Mouse (Mus musculus): ENCODE measurements around the gene Unc13a. TPM values are rescaled to one million over a fixed set of nuclear protein-coding genes. Genes with fewer than 3 reads are reported as not detected.

The Unc13a gene
- polyA plus RNA-seq, 1 experiment from 2014 or later: 0.49 TPM

DNA sequence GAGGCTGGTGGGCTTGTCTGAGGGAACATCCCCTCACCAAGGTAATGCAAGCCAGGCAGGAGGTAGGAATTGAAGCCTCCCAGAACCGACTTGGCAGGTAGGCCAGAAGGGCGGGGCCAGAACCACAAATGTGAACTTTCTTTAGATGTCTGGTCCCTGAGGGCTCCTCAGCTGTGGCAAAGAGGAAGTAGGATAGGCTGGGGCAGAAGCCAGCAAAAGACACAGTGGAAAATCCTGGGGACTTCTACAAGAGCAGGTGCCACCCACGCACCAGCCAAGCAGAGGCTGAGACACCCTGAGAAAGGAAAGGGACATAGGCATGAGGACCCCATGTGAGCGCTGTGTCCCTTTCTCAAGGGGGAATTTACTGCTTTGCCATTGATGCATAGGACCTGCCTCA is 74.8 kb downstream of the Unc13a start:
- Histone ChIP-seq H3K4me2 (no peak overlapping the region), H3K4me1 (replicated peaks) (peaks cover 25% of the 10 kb centered on the region)

DNA sequence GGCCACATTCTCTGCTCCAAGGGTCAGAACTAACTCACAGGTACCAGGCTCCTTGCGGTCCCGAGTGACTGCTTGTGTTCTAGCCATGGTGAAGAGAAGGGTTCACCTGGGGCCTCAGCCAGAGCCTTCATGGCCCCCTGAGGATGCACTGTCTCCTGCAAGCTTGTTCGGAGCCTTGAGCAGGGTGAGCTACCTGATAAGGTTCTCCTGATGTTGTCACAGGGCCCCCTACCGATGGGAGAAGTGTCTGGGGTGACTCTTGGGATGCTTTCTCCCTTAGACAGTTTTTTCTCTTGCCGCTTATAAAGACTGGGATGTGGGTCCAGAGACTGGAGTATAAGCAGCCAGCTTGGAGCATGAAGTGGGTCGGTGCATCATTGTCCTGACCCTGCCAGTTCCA is 75.2 kb downstream of the Unc13a start:
- H3K4me1 ChIP-seq (replicated peaks): peaks cover 25% of the 10 kb centered on the region
- H3K36me3 ChIP-seq: 0 out of 2 replicates have a peak, but pooled peaks cover 5% of the 10 kb centered on the region
- H3K9ac ChIP-seq: no peak overlapping the region
- H3K4me2 ChIP-seq: no peak overlapping the region
- H3K4me3 ChIP-seq: no peak overlapping the region
- peaks cover 15% of the 10 kb centered on the region for H3K27me3 ChIP-seq
- no peaks in the 10 kb centered on the region for H3K9me3 ChIP-seq (replicated peaks)
- 57% methylated on average over 6 of the region's 6 CpGs for WGBS
- no peak overlapping the region for H3K27ac ChIP-seq
- no peak for ATAC-seq (replicated peaks; ENCODE audit: insufficient number of reproducible peaks, insufficient read depth, low FRiP score, low read depth)

More for the DNA sequence above, 74.8 kb downstream of the Unc13a start:
- Histone ChIP-seq H3K4me3 (no peak overlapping the region), H3K9ac (no peak overlapping the region), H3K27me3 (peaks cover 19% of the 10 kb centered on the region), H3K36me3 (0 out of 2 replicates have a peak, but pooled peaks cover 5% of the 10 kb centered on the region), H3K9me3 (replicated peaks) (no peaks in the 10 kb centered on the region), H3K27ac (no peak overlapping the region)
- ATAC-seq (replicated peaks; ENCODE audit: insufficient number of reproducible peaks, insufficient read depth, low FRiP score, low read depth): no peak
- 69% methylated on average over 4 of the region's 4 CpGs for WGBS

GRCm38 (mm10) chr8:71595862-71596261 is 75.7 kb downstream of the Unc13a start:
- Histone ChIP-seq H3K9ac (0 out of 2 replicates have a peak overlapping the region, but pooled peaks have one; percentile 8), H3K4me1 (replicated peaks) (peaks cover 29% of the 10 kb centered on the region), H3K36me3 (0 out of 2 replicates have a peak, but pooled peaks cover 5% of the 10 kb centered on the region), H3K27me3 (peaks cover 10% of the 10 kb centered on the region), H3K27ac (no peak overlapping the region), H3K4me2 (no peak overlapping the region), H3K4me3 (no peak overlapping the region), H3K9me3 (replicated peaks) (no peaks in the 10 kb centered on the region)
- no peak for ATAC-seq (replicated peaks; ENCODE audit: insufficient number of reproducible peaks, insufficient read depth, low FRiP score, low read depth)
- 9% methylated on average over 27 of the region's 27 CpGs for WGBS

DNA sequence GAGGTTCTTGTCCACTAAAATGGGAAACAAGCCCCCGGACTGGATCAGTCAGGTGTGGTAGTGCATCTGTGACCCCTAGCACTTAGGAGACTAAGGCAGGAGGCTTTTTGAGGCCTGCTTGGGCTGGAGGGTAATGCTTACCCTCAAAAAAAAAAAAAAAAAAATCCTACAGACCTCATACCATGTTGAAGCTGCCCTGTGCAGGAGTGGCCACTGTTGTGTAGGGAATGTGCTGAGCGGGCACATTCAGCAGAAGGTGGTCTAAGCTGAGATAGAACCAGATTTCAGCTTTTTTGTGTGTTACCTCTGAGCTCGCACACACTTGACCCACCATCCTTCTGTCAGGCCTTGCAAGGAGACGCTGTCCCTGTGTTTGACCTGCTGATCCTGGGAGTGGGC is 77.2 kb downstream of the Unc13a start:
- Histone ChIP-seq H3K4me1 (replicated peaks) (peaks cover 32% of the 10 kb centered on the region), H3K9me3 (replicated peaks) (no peaks in the 10 kb centered on the region), H3K4me2 (no peak overlapping the region), H3K27ac (no peak overlapping the region), H3K27me3 (no peaks in the 10 kb centered on the region), H3K36me3 (no peaks in the 10 kb centered on the region), H3K4me3 (no peak overlapping the region), H3K9ac (no peak overlapping the region)
- no peak for ATAC-seq (replicated peaks; ENCODE audit: insufficient number of reproducible peaks, insufficient read depth, low FRiP score, low read depth)
- 93% methylated on average over 4 of the region's 4 CpGs for WGBS

- H3K36me3 ChIP-seq: no peaks in the 10 kb centered on the region
- ATAC-seq (replicated peaks; ENCODE audit: insufficient number of reproducible peaks, insufficient read depth, low FRiP score, low read depth): no peak
- H3K4me3 ChIP-seq: peak overlapping the region; percentile 82; the same call in 1 of the 2 replicates
- no peaks in the 10 kb centered on the region for H3K9me3 ChIP-seq (replicated peaks)
- peaks cover 32% of the 10 kb centered on the region for H3K4me1 ChIP-seq (replicated peaks)
- H3K4me2 ChIP-seq: peak overlapping the region; percentile 86; the same call in 1 of the 2 replicates
- H3K27me3 ChIP-seq: no peaks in the 10 kb centered on the region
- no peak overlapping the region for H3K27ac ChIP-seq
- 0 out of 2 replicates have a peak overlapping the region, but pooled peaks have one; percentile 96 for H3K9ac ChIP-seq
- WGBS: 88% methylated on average over 8 of the region's 8 CpGs
Observed at GRCm38 (mm10) chr8:71593556-71594323, 77.8 kb downstream of the Unc13a start.

GRCm38 (mm10) chr8:71592374-71593170 is 79.0 kb downstream of the Unc13a start:
- H3K36me3 ChIP-seq: no peaks in the 10 kb centered on the region
- ATAC-seq (replicated peaks; ENCODE audit: insufficient number of reproducible peaks, insufficient read depth, low FRiP score, low read depth): peak; percentile 71
- peak overlapping the region; percentile 82 for H3K4me3 ChIP-seq
- H3K27ac ChIP-seq: peak overlapping the region; percentile 99
- 4% methylated on average over 60 of the region's 60 CpGs for WGBS
- H3K9ac ChIP-seq: peak overlapping the region; percentile 96
- no peaks in the 10 kb centered on the region for H3K9me3 ChIP-seq (replicated peaks)
- H3K27me3 ChIP-seq: no peaks in the 10 kb centered on the region
- peak overlapping the region; percentile 86 for H3K4me2 ChIP-seq
- peaks cover 32% of the 10 kb centered on the region for H3K4me1 ChIP-seq (replicated peaks)

GRCm38 (mm10) chr8:71591471-71592373 is 79.8 kb downstream of the Unc13a start, which contains the start of gene Pgls:
Gene Pgls, plus strand, starts transcription at chr8:71592176.
- peak within 1 kb of the TSS; percentile 82 for H3K4me3 ChIP-seq
- WGBS: under 1% methylated on average over 71 of the region's 71 CpGs

GRCm38 (mm10) chr8:71591017-71591416 is 80.5 kb downstream of the Unc13a start:
- peak overlapping the region; percentile 82 for H3K4me3 ChIP-seq
- no peak for ATAC-seq (replicated peaks; ENCODE audit: insufficient number of reproducible peaks, insufficient read depth, low FRiP score, low read depth)
- no peaks in the 10 kb centered on the region for H3K9me3 ChIP-seq (replicated peaks)
- H3K27ac ChIP-seq: peak overlapping the region; percentile 99
- peak overlapping the region; percentile 86 for H3K4me2 ChIP-seq
- H3K27me3 ChIP-seq: no peaks in the 10 kb centered on the region
- H3K9ac ChIP-seq: peak overlapping the region; percentile 96
- no peaks in the 10 kb centered on the region for H3K36me3 ChIP-seq
- WGBS: 22% methylated on average over 5 of the region's 5 CpGs
- H3K4me1 ChIP-seq (replicated peaks): peaks cover 25% of the 10 kb centered on the region

More at GRCm38 (mm10) chr8:71591471-71592373, 79.8 kb downstream of the Unc13a start, which contains the start of gene Pgls:
- Histone ChIP-seq H3K4me2 (peak within 1 kb of the TSS; percentile 86), H3K27ac (peak within 1 kb of the TSS; percentile 99), H3K27me3 (no peaks in the 10 kb centered on the region), H3K36me3 (no peaks in the 10 kb centered on the region), H3K4me1 (replicated peaks) (peaks cover 31% of the 10 kb centered on the region), H3K9me3 (replicated peaks) (no peaks in the 10 kb centered on the region), H3K9ac (peak within 1 kb of the TSS; percentile 96)
- ATAC-seq (replicated peaks; ENCODE audit: insufficient number of reproducible peaks, insufficient read depth, low FRiP score, low read depth): peak; percentile 86

GRCm38 (mm10) chr8:71588762-71589161 is 82.8 kb downstream of the Unc13a start:
- no peaks in the 10 kb centered on the region for H3K9me3 ChIP-seq (replicated peaks)
- no peaks in the 10 kb centered on the region for H3K27me3 ChIP-seq
- H3K9ac ChIP-seq: no peak overlapping the region
- no peak overlapping the region for H3K4me2 ChIP-seq
- 77% methylated on average over 3 of the region's 3 CpGs for WGBS
- H3K4me3 ChIP-seq: no peak overlapping the region
- 0 out of 2 replicates have a peak, but pooled peaks cover 6% of the 10 kb centered on the region for H3K36me3 ChIP-seq
- ATAC-seq (replicated peaks; ENCODE audit: insufficient number of reproducible peaks, insufficient read depth, low FRiP score, low read depth): no peak
- H3K4me1 ChIP-seq (replicated peaks): peaks cover 20% of the 10 kb centered on the region
- H3K27ac ChIP-seq: no peak overlapping the region

GRCm38 (mm10) chr8:71586891-71587290 is 84.7 kb downstream of the Unc13a start:
- Histone ChIP-seq H3K4me1 (replicated peaks) (peaks cover 7% of the 10 kb centered on the region), H3K27me3 (no peaks in the 10 kb centered on the region), H3K9me3 (replicated peaks) (no peaks in the 10 kb centered on the region), H3K4me3 (no peak overlapping the region), H3K36me3 (0 out of 2 replicates have a peak, but pooled peaks cover 6% of the 10 kb centered on the region), H3K9ac (no peak overlapping the region), H3K27ac (no peak overlapping the region), H3K4me2 (no peak overlapping the region)
- no peak for ATAC-seq (replicated peaks; ENCODE audit: insufficient number of reproducible peaks, insufficient read depth, low FRiP score, low read depth)
- 69% methylated on average over 2 of the region's 2 CpGs for WGBS

All from heart, embryonic 15.5 days (tissue).